Mouse (Mus musculus): ENCODE results near the gene Mlph. TPM values are rescaled to one million over a fixed set of nuclear protein-coding genes. Genes with fewer than 3 reads are reported as not detected.

Mlph gene
- polyA plus RNA-seq, 1 experiment = 0.44 TPM

GRCm38 (mm10) chr1:90927929-90928574 lies 13.2 kb downstream of the Mlph start:
- Histone ChIP-seq H3K4me1 (ENCODE audit: control insufficient read depth, insufficient read depth, low read length) (peaks cover 5% of the 10 kb centered on the region), H3K36me3 (ENCODE audit: control insufficient read depth, insufficient read depth, low read length) (no peaks in the 10 kb centered on the region), H3K4me3 (ENCODE audit: control insufficient read depth, low read depth, low read length) (peak overlapping the region; percentile 11), H3K27ac (ENCODE audit: control insufficient read depth, insufficient read depth, low read depth, low read length) (no peak overlapping the region), H3K27me3 (ENCODE audit: control insufficient read depth, insufficient read depth, low read length) (no peaks in the 10 kb centered on the region)
- TF ChIP-seq POLR2A (IDR thresholded peaks at IDR 0.05; ENCODE audit: control insufficient read depth, low read depth, low read length) = no peak

DNA sequence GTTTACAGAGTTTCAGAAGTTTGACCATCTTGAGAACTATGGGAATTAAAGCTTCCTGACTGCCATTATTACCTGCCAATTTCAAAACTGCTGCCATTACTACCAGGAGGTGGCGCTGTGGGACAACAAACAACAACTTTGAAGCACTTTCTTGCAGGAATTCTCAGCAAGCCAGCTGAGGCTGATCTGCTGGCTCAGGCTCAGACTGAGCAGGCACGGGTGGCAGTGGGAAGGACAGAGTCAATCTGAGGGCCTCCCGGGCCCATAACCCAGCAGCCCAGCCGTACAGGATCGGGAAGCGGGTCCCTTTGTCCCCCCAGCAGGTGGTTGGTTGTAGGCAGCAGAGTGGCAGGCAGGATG lies 13.7 kb downstream of the Mlph start:
- peaks cover 5% of the 10 kb centered on the region for H3K4me1 ChIP-seq (ENCODE audit: control insufficient read depth, insufficient read depth, low read length)
- TF ChIP-seq CTCF (IDR thresholded peaks at IDR 0.05; ENCODE audit: control insufficient read depth, insufficient read depth, insufficient replicate concordance, low read depth, low read length) (peak; percentile 50; the same call in 1 of the 2 replicates), POLR2A (IDR thresholded peaks at IDR 0.05; ENCODE audit: control insufficient read depth, low read depth, low read length) (no peak)
- no peaks in the 10 kb centered on the region for H3K36me3 ChIP-seq (ENCODE audit: control insufficient read depth, insufficient read depth, low read length)
- no peak overlapping the region for H3K27ac ChIP-seq (ENCODE audit: control insufficient read depth, insufficient read depth, low read depth, low read length)
- H3K27me3 ChIP-seq (ENCODE audit: control insufficient read depth, insufficient read depth, low read length) = no peaks in the 10 kb centered on the region
- no peak overlapping the region for H3K4me3 ChIP-seq (ENCODE audit: control insufficient read depth, low read depth, low read length)

GRCm38 (mm10) chr1:90933001-90933400 lies 18.1 kb downstream of the Mlph start:
- Histone ChIP-seq H3K4me3 (ENCODE audit: control insufficient read depth, low read depth, low read length) (no peak overlapping the region), H3K36me3 (ENCODE audit: control insufficient read depth, insufficient read depth, low read length) (no peaks in the 10 kb centered on the region), H3K27ac (ENCODE audit: control insufficient read depth, insufficient read depth, low read depth, low read length) (no peak overlapping the region), H3K27me3 (ENCODE audit: control insufficient read depth, insufficient read depth, low read length) (no peaks in the 10 kb centered on the region), H3K4me1 (ENCODE audit: control insufficient read depth, insufficient read depth, low read length) (peaks cover 3% of the 10 kb centered on the region)
- TF ChIP-seq POLR2A (IDR thresholded peaks at IDR 0.05; ENCODE audit: control insufficient read depth, low read depth, low read length) = no peak
- no peak for TF ChIP-seq CTCF (IDR thresholded peaks at IDR 0.05; ENCODE audit: control insufficient read depth, insufficient read depth, insufficient replicate concordance, low read depth, low read length)

DNA sequence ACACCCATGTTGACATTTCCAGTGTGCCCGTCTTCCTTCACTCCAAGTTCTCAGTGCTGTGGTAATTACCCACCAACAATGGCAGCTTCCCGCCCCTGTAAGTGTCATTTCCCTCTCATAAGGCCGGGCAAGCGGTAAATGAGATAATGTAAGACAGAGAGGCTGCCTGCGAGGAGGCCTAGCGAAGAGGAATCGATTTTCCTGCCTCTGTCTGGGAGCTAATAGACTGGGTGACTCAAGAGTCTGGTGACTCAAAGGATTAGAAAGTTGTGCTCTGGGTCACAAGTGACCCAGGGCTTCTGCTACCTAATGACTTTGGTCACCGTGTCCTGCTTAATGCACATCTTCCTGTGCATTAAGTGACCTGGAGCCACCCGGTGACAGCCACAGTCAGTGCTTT lies 22.1 kb downstream of the Mlph start:
- no peaks in the 10 kb centered on the region for H3K27me3 ChIP-seq (ENCODE audit: control insufficient read depth, insufficient read depth, low read length)
- no peaks in the 10 kb centered on the region for H3K36me3 ChIP-seq (ENCODE audit: control insufficient read depth, insufficient read depth, low read length)
- H3K27ac ChIP-seq (ENCODE audit: control insufficient read depth, insufficient read depth, low read depth, low read length) = no peak overlapping the region
- no peaks in the 10 kb centered on the region for H3K4me1 ChIP-seq (ENCODE audit: control insufficient read depth, insufficient read depth, low read length)
- no peak overlapping the region for H3K4me3 ChIP-seq (ENCODE audit: control insufficient read depth, low read depth, low read length)
- TF ChIP-seq CTCF (IDR thresholded peaks at IDR 0.05; ENCODE audit: control insufficient read depth, insufficient read depth, insufficient replicate concordance, low read depth, low read length) (no peak), POLR2A (IDR thresholded peaks at IDR 0.05; ENCODE audit: control insufficient read depth, low read depth, low read length) (no peak)

GRCm38 (mm10) chr1:90939980-90940379 lies 25.1 kb downstream of the Mlph start:
- Histone ChIP-seq H3K4me1 (ENCODE audit: control insufficient read depth, insufficient read depth, low read length) (no peaks in the 10 kb centered on the region), H3K27me3 (ENCODE audit: control insufficient read depth, insufficient read depth, low read length) (no peaks in the 10 kb centered on the region), H3K36me3 (ENCODE audit: control insufficient read depth, insufficient read depth, low read length) (no peaks in the 10 kb centered on the region), H3K4me3 (ENCODE audit: control insufficient read depth, low read depth, low read length) (no peak overlapping the region), H3K27ac (ENCODE audit: control insufficient read depth, insufficient read depth, low read depth, low read length) (no peak overlapping the region)
- no peak for TF ChIP-seq POLR2A (IDR thresholded peaks at IDR 0.05; ENCODE audit: control insufficient read depth, low read depth, low read length)
- TF ChIP-seq CTCF (IDR thresholded peaks at IDR 0.05; ENCODE audit: control insufficient read depth, insufficient read depth, insufficient replicate concordance, low read depth, low read length) = no peak

DNA sequence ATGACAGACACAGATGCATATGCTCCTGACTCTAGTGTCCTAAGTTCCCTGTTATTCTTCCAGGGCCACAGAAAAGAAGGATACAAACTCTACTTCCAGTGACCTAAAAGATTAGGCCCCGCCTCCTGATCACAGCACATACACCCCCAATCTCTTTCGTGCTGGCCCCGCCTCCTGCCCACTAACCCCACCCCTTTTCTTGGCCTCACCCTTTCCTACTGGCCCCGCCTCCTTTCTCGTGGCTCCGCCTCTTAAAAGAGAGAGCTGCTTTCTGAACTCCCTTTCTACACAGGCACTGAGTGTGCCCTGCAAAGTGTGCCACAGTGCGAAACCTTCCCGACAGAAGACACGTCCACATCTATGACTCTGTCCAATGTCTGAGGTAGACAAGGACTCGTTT lies 30.3 kb downstream of the Mlph start:
- Histone ChIP-seq H3K27ac (ENCODE audit: control insufficient read depth, insufficient read depth, low read depth, low read length) (no peak overlapping the region), H3K36me3 (ENCODE audit: control insufficient read depth, insufficient read depth, low read length) (no peaks in the 10 kb centered on the region), H3K4me3 (ENCODE audit: control insufficient read depth, low read depth, low read length) (peak overlapping the region; percentile 60), H3K27me3 (ENCODE audit: control insufficient read depth, insufficient read depth, low read length) (no peaks in the 10 kb centered on the region), H3K4me1 (ENCODE audit: control insufficient read depth, insufficient read depth, low read length) (no peaks in the 10 kb centered on the region)
- no peak for TF ChIP-seq POLR2A (IDR thresholded peaks at IDR 0.05; ENCODE audit: control insufficient read depth, low read depth, low read length)
- TF ChIP-seq CTCF (IDR thresholded peaks at IDR 0.05; ENCODE audit: control insufficient read depth, insufficient read depth, insufficient replicate concordance, low read depth, low read length) = no peak

- TF ChIP-seq CTCF (IDR thresholded peaks at IDR 0.05; ENCODE audit: control insufficient read depth, insufficient read depth, insufficient replicate concordance, low read depth, low read length) = no peak
- no peak for TF ChIP-seq POLR2A (IDR thresholded peaks at IDR 0.05; ENCODE audit: control insufficient read depth, low read depth, low read length)
- H3K4me1 ChIP-seq (ENCODE audit: control insufficient read depth, insufficient read depth, low read length) = no peaks in the 10 kb centered on the region
- no peaks in the 10 kb centered on the region for H3K27me3 ChIP-seq (ENCODE audit: control insufficient read depth, insufficient read depth, low read length)
Measured at GRCm38 (mm10) chr1:90947252-90947651, 32.4 kb downstream of the Mlph start.

DNA sequence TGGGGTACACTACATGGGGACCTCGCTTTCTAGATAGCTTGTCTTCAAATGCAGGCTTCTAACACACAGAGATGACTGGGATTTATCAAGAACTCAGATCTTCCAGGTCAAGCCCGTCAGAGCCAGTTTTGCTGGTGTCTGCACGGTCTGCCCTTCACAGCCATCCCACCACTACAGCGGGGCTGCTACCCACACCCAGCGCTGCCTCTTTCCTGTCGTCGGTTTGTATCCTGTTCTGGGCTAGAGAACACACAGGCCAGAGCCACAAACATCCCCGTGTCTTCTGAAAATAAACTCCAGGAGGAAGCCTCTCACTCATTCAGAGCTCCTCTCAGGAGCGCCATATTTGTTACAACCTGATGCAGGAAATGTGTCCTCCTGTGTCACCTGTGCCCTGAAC lies 34.4 kb downstream of the Mlph start:
- H3K36me3 ChIP-seq (ENCODE audit: control insufficient read depth, insufficient read depth, low read length) = no peaks in the 10 kb centered on the region
- H3K27ac ChIP-seq (ENCODE audit: control insufficient read depth, insufficient read depth, low read depth, low read length) = no peak overlapping the region
- no peaks in the 10 kb centered on the region for H3K27me3 ChIP-seq (ENCODE audit: control insufficient read depth, insufficient read depth, low read length)
- H3K4me1 ChIP-seq (ENCODE audit: control insufficient read depth, insufficient read depth, low read length) = no peaks in the 10 kb centered on the region
- no peak overlapping the region for H3K4me3 ChIP-seq (ENCODE audit: control insufficient read depth, low read depth, low read length)
- TF ChIP-seq CTCF (IDR thresholded peaks at IDR 0.05; ENCODE audit: control insufficient read depth, insufficient read depth, insufficient replicate concordance, low read depth, low read length) (no peak), POLR2A (IDR thresholded peaks at IDR 0.05; ENCODE audit: control insufficient read depth, low read depth, low read length) (no peak)

More at GRCm38 (mm10) chr1:90947252-90947651, 32.4 kb downstream of the Mlph start:
- no peak overlapping the region for H3K27ac ChIP-seq (ENCODE audit: control insufficient read depth, insufficient read depth, low read depth, low read length)
- H3K36me3 ChIP-seq (ENCODE audit: control insufficient read depth, insufficient read depth, low read length) = no peaks in the 10 kb centered on the region
- no peak overlapping the region for H3K4me3 ChIP-seq (ENCODE audit: control insufficient read depth, low read depth, low read length)

Measured in testis, adult 2 months (tissue).